Mouse (Mus musculus): ENCODE results near the gene Map2.

DNA sequence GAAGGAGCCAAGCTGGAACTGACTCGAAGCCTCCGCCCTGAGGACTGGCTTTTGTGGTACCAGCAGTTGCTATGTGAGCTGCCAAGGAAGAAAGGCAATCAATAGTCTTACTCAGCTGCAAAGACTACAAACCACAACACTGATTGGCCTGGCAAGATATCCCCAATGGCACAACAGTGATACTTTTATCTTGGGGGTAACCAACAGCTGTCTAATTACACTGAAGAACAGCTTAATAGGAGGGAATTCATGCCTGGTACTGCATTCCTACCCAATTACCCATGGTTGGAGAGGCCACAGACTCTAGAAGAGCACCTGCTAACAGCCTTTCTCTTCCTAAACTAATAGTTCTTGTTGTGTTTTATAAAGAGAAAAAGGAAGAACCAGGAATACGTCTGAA, 2.9 kb upstream of the Map2 start:
- TF ChIP-seq CTCF (IDR thresholded peaks at IDR 0.05; ENCODE audit: extremely low read depth, insufficient read depth, insufficient read length, insufficient replicate concordance) (no peak), POLR2A (IDR thresholded peaks at IDR 0.05; ENCODE audit: low read depth, low read length) (no peak)
